Mouse (Mus musculus): ENCODE results near the gene Gorab. TPM values are rescaled to one million over a fixed set of nuclear protein-coding genes. Genes with fewer than 3 reads are reported as not detected.

Gene Gorab
- total RNA-seq, 2 experiments from 2014 or later = 19.0 to 19.1 TPM

GRCm38 (mm10) chr1:163358165-163358564 lies 45.3 kb downstream of the Gorab start:
- DNase-seq (ENCODE audit: low spot score in 2 of 2) = no peak

- no peak for DNase-seq (ENCODE audit: low spot score in 2 of 2)
These were observed 45.7 kb downstream of the Gorab start for GRCm38 (mm10) chr1:163357733-163358132.

GRCm38 (mm10) chr1:163356167-163356566 lies 47.3 kb downstream of the Gorab start:
- DNase-seq (ENCODE audit: low spot score in 2 of 2) = no peak

GRCm38 (mm10) chr1:163355626-163356156 lies 47.8 kb downstream of the Gorab start:
- DNase-seq (ENCODE audit: low spot score in 2 of 2) = no peak

- no peak for DNase-seq (ENCODE audit: low spot score in 2 of 2)
These were observed 52.5 kb downstream of the Gorab start for GRCm38 (mm10) chr1:163350988-163351387.

- DNase-seq (ENCODE audit: low spot score in 2 of 2) = no peak
These were observed 57.9 kb downstream of the Gorab start for GRCm38 (mm10) chr1:163345541-163345940.

- no peak for DNase-seq (ENCODE audit: low spot score in 2 of 2)
These were observed 58.5 kb downstream of the Gorab start for GRCm38 (mm10) chr1:163344931-163345330.

- no peak for DNase-seq (ENCODE audit: low spot score in 2 of 2)
These were observed 64.3 kb downstream of the Gorab start for GRCm38 (mm10) chr1:163339219-163339561.

- DNase-seq (ENCODE audit: low spot score in 2 of 2) = no peak
These were observed 64.8 kb downstream of the Gorab start for GRCm38 (mm10) chr1:163338525-163339218.

GRCm38 (mm10) chr1:163337821-163338220 lies 65.6 kb downstream of the Gorab start:
- no peak for DNase-seq (ENCODE audit: low spot score in 2 of 2)

Other genes starting within 250 kb of the Gorab start
- 10 to 100 TPM; 24.4 to 31.1 TPM for gene Prrx1, start 90.0 kb downstream of the Gorab start, total RNA-seq (2021)

Data from adrenal gland, postnatal 4 days (tissue).